Mouse (Mus musculus): ENCODE measurements around the gene Ppil4.

GRCm38 (mm10) chr10:7820171-7820570, 27.5 kb downstream of the Ppil4 start:
- TF ChIP-seq POLR2A (IDR thresholded peaks at IDR 0.05; ENCODE audit: insufficient read length, low read depth) (no peak), E2F4 (IDR thresholded peaks at IDR 0.05; ENCODE audit: insufficient read depth) (no peak), MYOD1 (IDR thresholded peaks at IDR 0.05; ENCODE audit: control insufficient read depth in 1 of 3, insufficient read length in 2 of 3, low read depth in 2 of 3) (no peak), USF1 (IDR thresholded peaks at IDR 0.05; ENCODE audit: low read depth) (no peak), TCF12 (IDR thresholded peaks at IDR 0.05; ENCODE audit: insufficient read depth, poor library complexity, severe bottlenecking) (no peak), MAX (IDR thresholded peaks at IDR 0.05; ENCODE audit: low read depth) (no peak), POLR2AphosphoS2 (IDR thresholded peaks at IDR 0.05; ENCODE audit: insufficient read length, low read depth) (no peak), SRF (IDR thresholded peaks at IDR 0.05; ENCODE audit: control insufficient read depth, insufficient read length, low read depth) (no peak), MYOG (IDR thresholded peaks at IDR 0.05; ENCODE audit: control insufficient read depth in 1 of 3, insufficient read depth in 1 of 3, insufficient read length in 2 of 3, low read depth in 2 of 3) (no peak), TCF3 (IDR thresholded peaks at IDR 0.05; ENCODE audit: insufficient read length, low read depth) (no peak), CEBPB (IDR thresholded peaks at IDR 0.05; ENCODE audit: insufficient read depth, poor library complexity, severe bottlenecking) (no peak), REST (IDR thresholded peaks at IDR 0.05; ENCODE audit: insufficient read depth, insufficient read length) (no peak)

All from myocyte (in vitro differentiated cells).